Mouse (Mus musculus) CH12.LX (cell line): Measurements from ENCODE around the gene B4gat1.

ENCODE experiments used
- CHD2 ChIP-seq: IDR thresholded peaks from 2 replicates; pipeline ENCODE4 v1.6.1; 2011; ENCODE audit warnings: low read length, improper control_type of control experiment
- CTCF ChIP-seq, 2 experiments: IDR thresholded peaks in 1 of 2; conservative IDR thresholded peaks in 1 of 2; 2 replicates each; pipeline ENCODE4 v1.5.1; 2011 to 2012; ENCODE audit warnings: low read depth in 2 of 2, low read length in 2 of 2, improper control_type of control experiment in 1 of 2, inconsistent platforms in 1 of 2, mild to moderate bottlenecking in 1 of 2, moderate library complexity in 1 of 2
- IRF4 ChIP-seq: IDR thresholded peaks from 2 replicates; pipeline ENCODE4 v1.6.1; 2014; ENCODE audit warnings: low read depth, mild to moderate bottlenecking, inconsistent platforms, low read length, improper control_type of control experiment
- MAX ChIP-seq: IDR thresholded peaks from 2 replicates; pipeline ENCODE4 v1.6.1; 2011; ENCODE audit warnings: low read length, improper control_type of control experiment
- MEF2A ChIP-seq: IDR thresholded peaks from 2 replicates; pipeline ENCODE4 v1.6.1; 2014; ENCODE audit warnings: low read depth, mild to moderate bottlenecking, inconsistent platforms, low read length, improper control_type of control experiment, borderline replicate concordance
- MXI1 ChIP-seq: IDR thresholded peaks from 2 replicates; pipeline ENCODE4 v1.6.1; 2011; ENCODE audit warnings: mild to moderate bottlenecking, low read depth, low read length, improper control_type of control experiment
- POLR2A ChIP-seq: IDR thresholded peaks from 2 replicates; pipeline ENCODE4 v1.6.1; 2011; ENCODE audit warnings: low read depth, mild to moderate bottlenecking, improper control_type of control experiment, low read length
- SMC3 ChIP-seq: IDR thresholded peaks from 2 replicates; pipeline ENCODE4 v1.6.1; 2011; ENCODE audit warnings: low read depth, low read length, improper control_type of control experiment
- USF2 ChIP-seq: conservative IDR thresholded peaks from 2 replicates; pipeline ENCODE4 v1.6.1; 2011; ENCODE audit warnings: low read depth, low read length, improper control_type of control experiment
- ZNF384 ChIP-seq: IDR thresholded peaks from 2 replicates; pipeline ENCODE4 v1.6.1; 2012; ENCODE audit warnings: low read depth, low read length, improper control_type of control experiment, inconsistent platforms

- TF ChIP-seq POLR2A (no peak), CTCF (conservative IDR thresholded peaks at IDR 0.05 in 1 of 2, IDR thresholded peaks at IDR 0.05 in 1 of 2; ENCODE audit: low read depth in 2 of 2, low read length in 2 of 2) (no peak), MEF2A (no peak), MAX (no peak), MXI1 (no peak), IRF4 (no peak), ZNF384 (no peak), SMC3 (no peak), CHD2 (no peak), USF2 (no peak)
Observed at GRCm38 (mm10) chr19:5089324-5089723, 50.7 kb downstream of the B4gat1 start.
